Mouse (Mus musculus): ENCODE results near the gene Gdpd2. TPM values are rescaled to one million over a fixed set of nuclear protein-coding genes. Genes with fewer than 3 reads are reported as not detected.

Gdpd2 gene
- polyA plus RNA-seq, 1 experiment from 2014 or later = 3.3 TPM

DNA sequence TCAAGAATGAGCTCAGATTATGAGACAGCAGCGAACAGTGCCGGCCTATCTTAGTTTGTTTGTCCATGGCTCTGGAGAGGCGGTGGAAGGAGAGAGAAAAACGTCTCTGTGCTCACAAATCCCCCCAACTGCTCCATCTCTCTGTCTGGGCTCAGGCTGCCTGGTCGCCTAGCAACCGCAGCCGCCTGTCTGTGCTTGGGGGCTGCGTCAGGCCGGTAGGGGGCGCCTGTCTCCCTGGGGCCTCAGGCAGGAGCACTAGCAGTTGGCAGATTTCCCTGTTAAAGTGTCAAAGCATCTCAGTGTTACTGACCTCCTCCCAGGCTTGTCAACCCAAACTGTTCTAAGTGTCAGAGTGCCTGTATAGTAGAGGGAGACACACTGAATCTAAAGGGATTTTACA is 12.3 kb downstream of the Gdpd2 start:
- Histone ChIP-seq H3K4me3 (replicated peaks) (no peak overlapping the region), H3K36me3 (no peaks in the 10 kb centered on the region), H3K4me2 (no peak overlapping the region), H3K9ac (no peak overlapping the region), H3K27me3 (peaks cover 27% of the 10 kb centered on the region), H3K27ac (no peak overlapping the region), H3K4me1 (no peaks in the 10 kb centered on the region), H3K9me3 (replicated peaks) (no peaks in the 10 kb centered on the region)
- WGBS = 10% methylated on average over 10 of the region's 10 CpGs
- ATAC-seq (replicated peaks; ENCODE audit: low FRiP score) = no peak; the same call in 1 of the 2 replicates

DNA sequence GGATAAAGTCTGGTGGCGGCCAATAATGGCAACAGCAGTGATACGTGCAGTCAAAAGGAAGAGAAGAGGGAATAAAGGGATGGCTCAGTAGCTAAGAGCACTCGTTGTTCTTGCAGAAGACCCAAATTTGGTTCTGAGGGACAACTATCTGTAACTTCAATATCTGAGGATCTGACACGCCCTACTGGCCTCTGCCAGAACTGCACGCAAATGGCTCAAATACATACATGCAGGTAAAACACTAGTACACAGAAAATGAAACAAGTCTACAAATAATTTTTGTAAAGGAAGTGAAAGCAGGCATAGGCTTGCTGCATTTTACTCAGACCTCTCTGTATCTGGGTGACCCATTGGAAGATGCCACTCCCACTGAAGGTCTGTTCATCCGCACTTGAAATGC is 36.2 kb downstream of the Gdpd2 start:
- H3K27ac ChIP-seq = no peak overlapping the region
- H3K36me3 ChIP-seq = no peaks in the 10 kb centered on the region
- H3K9ac ChIP-seq = no peak overlapping the region
- no peak overlapping the region for H3K4me2 ChIP-seq
- ATAC-seq (replicated peaks; ENCODE audit: low FRiP score) = no peak
- no peak overlapping the region for H3K4me3 ChIP-seq (replicated peaks)
- peaks cover 38% of the 10 kb centered on the region for H3K27me3 ChIP-seq
- H3K4me1 ChIP-seq = peaks cover 8% of the 10 kb centered on the region
- 83% methylated on average over 6 of the region's 6 CpGs for WGBS
- H3K9me3 ChIP-seq (replicated peaks) = no peaks in the 10 kb centered on the region

- peak; percentile 69 for ATAC-seq (replicated peaks; ENCODE audit: low FRiP score)
- 21% methylated on average over 26 of the region's 26 CpGs for WGBS
- peak within 1 kb of the TSS; percentile 85 for H3K4me2 ChIP-seq
- H3K4me3 ChIP-seq (replicated peaks) = peak within 1 kb of the TSS; percentile 45
- no peak within 1 kb of the TSS for H3K9ac ChIP-seq
- H3K36me3 ChIP-seq = no peaks in the 10 kb centered on the region
- no peaks in the 10 kb centered on the region for H3K9me3 ChIP-seq (replicated peaks)
- H3K27me3 ChIP-seq = peaks cover 38% of the 10 kb centered on the region
- H3K4me1 ChIP-seq = peaks cover 8% of the 10 kb centered on the region
- no peak within 1 kb of the TSS for H3K27ac ChIP-seq
Observed at GRCm38 (mm10) chrX:100767181-100767884, 37.7 kb downstream of the Gdpd2 start, which contains the start of gene Dlg3. Gene Dlg3 (plus strand): TSS chrX:100767722.

DNA sequence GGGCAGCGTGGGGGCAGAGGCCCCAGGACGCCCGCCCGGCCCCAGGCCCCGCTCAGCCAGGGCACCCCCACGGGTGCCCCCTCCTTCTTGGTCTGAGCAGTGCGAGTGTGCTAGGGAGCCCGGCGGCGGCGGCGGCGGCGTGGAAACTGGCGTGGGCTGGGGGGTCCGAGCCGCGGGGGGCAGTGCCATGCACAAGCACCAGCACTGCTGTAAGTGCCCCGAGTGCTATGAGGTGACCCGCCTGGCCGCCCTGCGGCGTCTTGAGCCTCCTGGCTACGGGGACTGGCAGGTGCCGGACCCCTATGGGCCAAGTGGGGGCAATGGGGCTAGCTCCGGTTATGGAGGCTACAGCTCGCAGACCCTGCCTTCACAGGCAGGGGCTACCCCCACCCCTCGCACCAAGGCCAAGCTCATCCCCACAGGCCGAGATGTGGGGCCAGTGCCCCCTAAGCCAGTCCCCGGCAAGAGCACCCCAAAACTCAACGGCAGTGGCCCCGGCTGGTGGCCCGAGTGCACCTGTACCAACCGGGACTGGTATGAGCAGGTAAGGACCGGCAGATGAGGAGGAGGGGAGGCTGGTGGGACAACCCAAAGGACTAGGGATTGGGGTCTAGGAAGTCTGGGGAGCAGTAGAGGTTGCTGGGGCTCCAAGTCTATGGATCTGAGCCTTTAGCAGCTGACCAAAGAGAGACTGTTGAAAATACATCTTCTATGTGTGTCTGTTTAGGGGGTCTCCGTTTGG is 38.4 kb downstream of the Gdpd2 start:
- peak; percentile 33; the same call in 1 of the 2 replicates for ATAC-seq (replicated peaks; ENCODE audit: low FRiP score)
- WGBS = 32% methylated on average over 24 of the region's 36 CpGs
- H3K4me2 ChIP-seq = peak overlapping the region; percentile 85
- H3K4me3 ChIP-seq (replicated peaks) = peak overlapping the region; percentile 45
- no peak overlapping the region for H3K9ac ChIP-seq
- H3K27ac ChIP-seq = no peak overlapping the region
- H3K27me3 ChIP-seq = peaks cover 38% of the 10 kb centered on the region
- no peaks in the 10 kb centered on the region for H3K36me3 ChIP-seq
- peaks cover 8% of the 10 kb centered on the region for H3K4me1 ChIP-seq
- H3K9me3 ChIP-seq (replicated peaks) = no peaks in the 10 kb centered on the region

- H3K4me3 ChIP-seq (replicated peaks) = no peak overlapping the region
- ATAC-seq (replicated peaks; ENCODE audit: low FRiP score) = no peak
- H3K27ac ChIP-seq = no peak overlapping the region
- no peak overlapping the region for H3K9ac ChIP-seq
- no peak overlapping the region for H3K4me2 ChIP-seq
- H3K27me3 ChIP-seq = peaks cover 38% of the 10 kb centered on the region
- WGBS = 91% methylated on average over 5 of the region's 5 CpGs
- peaks cover 8% of the 10 kb centered on the region for H3K4me1 ChIP-seq
- H3K9me3 ChIP-seq (replicated peaks) = no peaks in the 10 kb centered on the region
- H3K36me3 ChIP-seq = no peaks in the 10 kb centered on the region
Observed at GRCm38 (mm10) chrX:100769281-100769680, 39.6 kb downstream of the Gdpd2 start.

GRCm38 (mm10) chrX:100774341-100774811 is 44.7 kb downstream of the Gdpd2 start:
- WGBS = 14% methylated on average over 23 of the region's 23 CpGs
- H3K36me3 ChIP-seq = no peaks in the 10 kb centered on the region
- peak overlapping the region; percentile 55 for H3K9ac ChIP-seq
- 0 out of 2 replicates have a peak overlapping the region, but pooled peaks have one; percentile 54 for H3K27ac ChIP-seq
- H3K4me3 ChIP-seq (replicated peaks) = peak overlapping the region; percentile 50
- 0 out of 2 replicates have a peak, but pooled peaks cover 4% of the 10 kb centered on the region for H3K4me1 ChIP-seq
- peak overlapping the region; percentile 65 for H3K4me2 ChIP-seq
- no peaks in the 10 kb centered on the region for H3K9me3 ChIP-seq (replicated peaks)
- peaks cover 15% of the 10 kb centered on the region for H3K27me3 ChIP-seq
- ATAC-seq (replicated peaks; ENCODE audit: low FRiP score) = peak; percentile 50

GRCm38 (mm10) chrX:100775405-100775804 is 45.7 kb downstream of the Gdpd2 start:
- H3K27ac ChIP-seq = no peak overlapping the region
- ATAC-seq (replicated peaks; ENCODE audit: low FRiP score) = no peak
- no peaks in the 10 kb centered on the region for H3K36me3 ChIP-seq
- H3K4me2 ChIP-seq = no peak overlapping the region
- 0 out of 2 replicates have a peak, but pooled peaks cover 6% of the 10 kb centered on the region for H3K4me1 ChIP-seq
- no peaks in the 10 kb centered on the region for H3K9me3 ChIP-seq (replicated peaks)
- H3K27me3 ChIP-seq = 0 out of 2 replicates have a peak, but pooled peaks cover 6% of the 10 kb centered on the region
- WGBS = 82% methylated on average over 3 of the region's 3 CpGs
- no peak overlapping the region for H3K9ac ChIP-seq
- H3K4me3 ChIP-seq (replicated peaks) = no peak overlapping the region

DNA sequence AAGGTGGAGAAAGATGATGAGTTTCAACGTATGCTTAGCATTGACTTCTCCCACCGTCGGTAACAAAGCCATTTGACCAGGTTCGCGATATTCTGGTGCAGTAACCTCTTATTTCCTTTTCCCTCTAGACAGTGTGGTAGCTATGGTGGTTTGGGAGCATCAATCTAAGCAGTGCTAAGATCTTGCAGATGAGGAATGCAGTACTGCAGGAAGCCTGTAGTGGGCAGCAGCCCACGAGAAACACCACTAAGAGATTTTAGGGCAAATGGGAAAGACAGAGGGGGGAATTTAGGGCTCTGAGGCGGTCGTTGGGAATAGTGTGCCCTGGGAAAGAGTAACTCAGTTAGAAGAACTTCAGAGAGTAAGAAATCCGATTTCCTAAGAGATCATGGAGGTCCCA is 46.8 kb downstream of the Gdpd2 start:
- 0 out of 2 replicates have a peak, but pooled peaks cover 6% of the 10 kb centered on the region for H3K27me3 ChIP-seq
- H3K4me3 ChIP-seq (replicated peaks) = peak overlapping the region; percentile 61
- WGBS = 22% methylated on average over 9 of the region's 9 CpGs
- no peak overlapping the region for H3K9ac ChIP-seq
- peak overlapping the region; percentile 51 for H3K4me2 ChIP-seq
- no peaks in the 10 kb centered on the region for H3K36me3 ChIP-seq
- no peaks in the 10 kb centered on the region for H3K9me3 ChIP-seq (replicated peaks)
- peak overlapping the region; percentile 87 for H3K27ac ChIP-seq
- 0 out of 2 replicates have a peak, but pooled peaks cover 6% of the 10 kb centered on the region for H3K4me1 ChIP-seq
- peak; percentile 60; the same call in 1 of the 2 replicates for ATAC-seq (replicated peaks; ENCODE audit: low FRiP score)

GRCm38 (mm10) chrX:100776985-100777654 is 47.4 kb downstream of the Gdpd2 start:
- peak overlapping the region; percentile 55 for H3K9ac ChIP-seq
- WGBS = 19% methylated on average over 39 of the region's 49 CpGs
- peak overlapping the region; percentile 61 for H3K4me3 ChIP-seq (replicated peaks)
- H3K36me3 ChIP-seq = no peaks in the 10 kb centered on the region
- H3K27ac ChIP-seq = peak overlapping the region; percentile 87
- 0 out of 2 replicates have a peak, but pooled peaks cover 6% of the 10 kb centered on the region for H3K27me3 ChIP-seq
- no peaks in the 10 kb centered on the region for H3K9me3 ChIP-seq (replicated peaks)
- 0 out of 2 replicates have a peak, but pooled peaks cover 6% of the 10 kb centered on the region for H3K4me1 ChIP-seq
- peak; percentile 95 for ATAC-seq (replicated peaks; ENCODE audit: low FRiP score)
- peak overlapping the region; percentile 51 for H3K4me2 ChIP-seq

- no peak for ATAC-seq (replicated peaks; ENCODE audit: low FRiP score)
- Histone ChIP-seq H3K4me3 (replicated peaks) (peak overlapping the region; percentile 61), H3K36me3 (no peaks in the 10 kb centered on the region), H3K4me1 (0 out of 2 replicates have a peak, but pooled peaks cover 6% of the 10 kb centered on the region), H3K27me3 (0 out of 2 replicates have a peak, but pooled peaks cover 6% of the 10 kb centered on the region), H3K4me2 (peak overlapping the region; percentile 51), H3K9me3 (replicated peaks) (no peaks in the 10 kb centered on the region), H3K27ac (peak overlapping the region; percentile 87), H3K9ac (peak overlapping the region; percentile 55)
- 22% methylated on average over 10 of the region's 10 CpGs for WGBS
Observed at GRCm38 (mm10) chrX:100777655-100778234, 48.1 kb downstream of the Gdpd2 start.

- H3K36me3 ChIP-seq = no peaks in the 10 kb centered on the region
- H3K4me3 ChIP-seq (replicated peaks) = peak overlapping the region; percentile 61
- H3K4me1 ChIP-seq = 0 out of 2 replicates have a peak, but pooled peaks cover 6% of the 10 kb centered on the region
- no peak for ATAC-seq (replicated peaks; ENCODE audit: low FRiP score)
- H3K4me2 ChIP-seq = peak overlapping the region; percentile 51
- H3K27ac ChIP-seq = no peak overlapping the region
- H3K9ac ChIP-seq = 0 out of 2 replicates have a peak overlapping the region, but pooled peaks have one; percentile 55
- 34% methylated on average over 5 of the region's 5 CpGs for WGBS
- 0 out of 2 replicates have a peak, but pooled peaks cover 6% of the 10 kb centered on the region for H3K27me3 ChIP-seq
- H3K9me3 ChIP-seq (replicated peaks) = no peaks in the 10 kb centered on the region
Observed at GRCm38 (mm10) chrX:100778397-100778796, 48.7 kb downstream of the Gdpd2 start.
